Mouse (Mus musculus) adrenal gland (tissue): ENCODE data around the gene Bmf.

Experiments used
- intact Hi-C: fragments of 180-260 bp; cut with DNase I; formaldehyde crosslinking; loops from one replicate; pipeline ENCODE4 v1.15.1; 2025
- long read RNA-seq, 2 experiments: library from polyadenylated mRNA; unstranded; transcript quantifications; one replicate each; pipeline ENCODE4 v2.0.0; 2020; ENCODE audit warnings: borderline replicate concordance in 1 of 2; ENCODE audit not compliant: insufficient replicate concordance in 1 of 2

Bmf gene
- long read RNA-seq, experiment 1, partial matches to known transcripts = 0 of 1 reads
- long read RNA-seq, experiment 1, other reads (novel, unspliced or antisense) = 1 of 1 reads
- long read RNA-seq, experiment 2, partial matches to known transcripts = 0 of 1 reads
- long read RNA-seq, experiment 2, other reads (novel, unspliced or antisense) = 1 of 1 reads

- intact Hi-C loops = loop anchor here (5.0 kb wide), 2 partner anchors 48 to 62 kb away; partner anchors contain the start of gene Bub1b
Observed at GRCm38 (mm10) chr2:118549507-118550473, at the start of gene Bmf. Bmf (minus strand) TSS chr2:118549687.

GRCm38 (mm10) chr2:118599087-118599486 lies 49.6 kb upstream of the Bmf start:
- intact Hi-C loops = loop anchor here (5.0 kb wide), 1 partner anchor 47 kb away; no protein-coding TSS in a partner anchor

GRCm38 (mm10) chr2:118597673-118598568 lies 48.4 kb upstream of the Bmf start, which contains the start of gene Bub1b:
Bub1b (plus strand) TSS chr2:118598211.
- intact Hi-C loops = loop anchor here (5.0 kb wide), 1 partner anchor 46 kb away; no protein-coding TSS in a partner anchor

- intact Hi-C loops = no loop called here
Observed at GRCm38 (mm10) chr2:118591083-118591482, 41.6 kb upstream of the Bmf start.

- intact Hi-C loops = no loop called here
Observed at GRCm38 (mm10) chr2:118587686-118588085, 38.2 kb upstream of the Bmf start.

- intact Hi-C loops = no loop called here
Observed at GRCm38 (mm10) chr2:118586013-118586412, 36.5 kb upstream of the Bmf start.

GRCm38 (mm10) chr2:118573135-118573534 lies 23.6 kb upstream of the Bmf start:
- intact Hi-C loops = no loop called here

- intact Hi-C loops = no loop called here
Observed at GRCm38 (mm10) chr2:118572183-118572836, 22.8 kb upstream of the Bmf start.

- intact Hi-C loops = no loop called here
Observed at GRCm38 (mm10) chr2:118570939-118571338, 21.5 kb upstream of the Bmf start.

- intact Hi-C loops = no loop called here
Observed at GRCm38 (mm10) chr2:118567179-118567578, 17.7 kb upstream of the Bmf start.

GRCm38 (mm10) chr2:118562431-118562830 lies 12.9 kb upstream of the Bmf start:
- intact Hi-C loops = no loop called here

- intact Hi-C loops = no loop called here
Observed at GRCm38 (mm10) chr2:118562015-118562414, 12.5 kb upstream of the Bmf start.

- intact Hi-C loops = no loop called here
Observed at GRCm38 (mm10) chr2:118558426-118558825, 8.9 kb upstream of the Bmf start.

GRCm38 (mm10) chr2:118554356-118554990 lies 5.0 kb upstream of the Bmf start:
- intact Hi-C loops = loop anchor here (5.0 kb wide), 2 partner anchors 43 to 67 kb away; partner anchors contain the start of gene Bub1b

GRCm38 (mm10) chr2:118551606-118552005 lies 2.1 kb upstream of the Bmf start:
- intact Hi-C loops = loop anchor here (5.0 kb wide), 2 partner anchors 46 to 64 kb away; partner anchors contain the start of gene Bub1b

- intact Hi-C loops = no loop called here
Observed at GRCm38 (mm10) chr2:118548421-118549221, 866 bp downstream of the Bmf start.

GRCm38 (mm10) chr2:118547541-118548016 lies 1.9 kb downstream of the Bmf start:
- intact Hi-C loops = no loop called here

GRCm38 (mm10) chr2:118546798-118547165 lies 2.7 kb downstream of the Bmf start:
- intact Hi-C loops = no loop called here
